Mouse (Mus musculus): Measurements from ENCODE around the gene Pla2g5. TPM values are rescaled to one million over a fixed set of nuclear protein-coding genes. Genes with fewer than 3 reads are reported as not detected.

Gene Pla2g5
- total RNA-seq, 1 experiment from 2014 or later = not detected

DNA sequence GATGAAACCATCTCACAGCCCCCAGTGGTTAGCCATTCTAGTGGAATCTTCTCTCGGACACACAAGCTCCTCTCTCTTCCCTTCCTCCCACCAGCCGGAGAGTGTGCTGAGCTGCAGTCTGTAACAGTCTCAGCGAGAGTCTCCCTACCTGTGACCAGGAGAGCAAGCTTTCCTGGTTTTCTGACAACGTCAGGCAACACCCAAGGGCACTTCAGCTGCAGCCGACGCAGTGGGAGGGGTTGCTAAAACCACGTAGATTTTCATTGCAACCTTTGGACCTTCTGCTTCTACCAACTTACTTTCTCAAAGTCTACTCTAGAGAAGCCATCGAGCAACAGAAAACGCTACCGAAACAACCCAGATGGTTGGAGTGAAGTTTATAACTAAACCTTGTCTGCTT is 91.3 kb downstream of the Pla2g5 start:
- ATAC-seq (replicated peaks; ENCODE audit: insufficient number of reproducible peaks, low FRiP score, low TSS enrichment, poor library complexity, severe bottlenecking) = no peak

DNA sequence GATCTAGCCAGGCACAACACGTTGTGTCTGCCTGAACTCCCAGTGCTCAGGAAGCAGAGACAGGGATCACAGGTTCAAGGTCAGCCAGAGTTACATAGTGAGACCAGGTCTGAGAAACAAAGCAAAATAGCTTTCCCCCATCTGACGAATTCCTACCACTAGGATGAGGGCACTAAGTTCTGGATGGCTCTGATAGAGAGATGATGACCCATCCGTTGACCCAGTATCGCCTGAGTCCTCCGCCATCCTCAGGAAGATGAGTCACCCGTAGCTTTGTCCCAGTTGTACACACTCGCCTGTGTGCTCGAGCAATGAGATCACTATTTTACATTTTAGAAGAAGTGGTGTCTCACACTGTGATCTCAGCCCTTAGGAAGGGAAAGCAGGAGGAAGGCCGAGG is 101.0 kb downstream of the Pla2g5 start:
- no peak for ATAC-seq (replicated peaks; ENCODE audit: insufficient number of reproducible peaks, low FRiP score, low TSS enrichment, poor library complexity, severe bottlenecking)

DNA sequence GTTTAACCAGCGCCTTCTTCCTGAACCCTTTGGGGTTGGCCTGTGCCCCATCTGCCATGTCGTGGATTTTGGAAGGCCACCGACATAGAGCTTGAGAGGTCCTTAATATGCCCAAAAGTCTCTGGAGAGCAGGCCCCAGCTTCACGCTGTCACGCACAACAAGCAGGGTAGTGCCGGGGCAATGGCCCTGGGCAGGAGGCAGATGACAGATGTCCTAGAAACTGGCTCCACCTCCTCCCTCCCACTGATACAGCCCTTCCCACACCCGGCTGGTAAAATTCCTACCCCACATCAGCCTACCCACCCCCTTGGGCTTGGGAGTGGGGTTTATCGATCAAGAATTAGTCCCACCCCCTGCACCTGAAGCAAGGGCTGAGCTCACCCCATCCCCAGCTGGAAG is 105.9 kb downstream of the Pla2g5 start, which contains the start of gene Pla2g2f:
Gene Pla2g2f (minus strand): TSS at position 211 of the 400 bp plus-strand sequence.
- no peak for ATAC-seq (replicated peaks; ENCODE audit: insufficient number of reproducible peaks, low FRiP score, low TSS enrichment, poor library complexity, severe bottlenecking)

DNA sequence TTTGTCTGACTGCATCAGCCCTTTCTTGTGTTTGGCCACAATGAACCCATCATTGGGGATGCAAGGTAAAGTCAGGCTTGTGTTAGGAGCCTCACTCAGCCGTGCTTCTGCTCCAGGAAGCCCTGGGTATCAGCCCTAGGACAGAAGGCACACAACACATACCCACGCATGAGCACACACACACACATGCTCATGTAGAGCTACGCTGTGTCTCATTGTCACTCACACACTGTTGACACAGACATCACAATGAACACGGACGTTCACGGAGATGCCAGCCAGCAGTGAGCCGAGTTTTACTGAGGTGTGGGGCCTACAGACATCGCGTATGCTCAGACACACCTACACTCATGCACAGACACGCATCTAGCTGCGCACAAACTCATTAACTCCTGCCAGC is 107.3 kb downstream of the Pla2g5 start:
- no peak for ATAC-seq (replicated peaks; ENCODE audit: insufficient number of reproducible peaks, low FRiP score, low TSS enrichment, poor library complexity, severe bottlenecking)

DNA sequence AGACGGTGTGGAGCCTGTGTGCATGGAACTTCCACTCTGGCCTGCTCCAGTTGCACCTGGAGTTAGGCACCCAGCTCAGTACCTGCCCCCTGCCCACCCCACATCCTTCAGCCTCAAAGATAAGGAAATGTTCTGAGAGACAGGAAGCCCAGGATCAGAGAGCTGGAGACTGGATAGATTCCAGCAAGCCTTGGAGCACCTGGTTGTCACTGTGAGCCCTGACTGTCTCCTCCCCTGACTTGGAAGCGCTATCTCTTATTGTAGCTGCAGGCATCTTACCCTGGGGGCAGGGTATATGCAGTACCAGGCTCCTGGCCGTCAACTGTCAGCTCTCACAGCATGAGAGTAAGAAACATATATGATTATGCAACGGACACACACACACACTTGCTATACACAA is 107.8 kb downstream of the Pla2g5 start:
- ATAC-seq (replicated peaks; ENCODE audit: insufficient number of reproducible peaks, low FRiP score, low TSS enrichment, poor library complexity, severe bottlenecking) = no peak

DNA sequence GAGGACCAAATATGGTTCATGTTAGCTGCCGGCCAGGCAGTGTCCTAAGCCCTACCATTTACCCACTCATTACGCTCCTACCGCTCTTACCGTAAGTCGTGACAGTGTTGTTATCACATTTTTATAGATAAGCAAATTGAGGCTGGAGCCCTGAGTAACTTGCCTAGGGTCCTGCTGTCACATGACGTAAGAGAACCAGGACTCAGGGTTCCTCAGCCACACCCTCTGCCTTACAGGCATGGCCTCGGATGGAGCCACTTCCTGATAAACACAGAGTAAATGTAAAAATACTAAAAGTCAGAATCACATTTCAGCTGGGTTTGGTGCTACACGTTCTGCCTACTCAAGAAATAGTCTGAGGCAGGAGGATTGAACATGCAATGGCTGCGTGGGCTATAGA is 108.8 kb downstream of the Pla2g5 start:
- no peak for ATAC-seq (replicated peaks; ENCODE audit: insufficient number of reproducible peaks, low FRiP score, low TSS enrichment, poor library complexity, severe bottlenecking)

DNA sequence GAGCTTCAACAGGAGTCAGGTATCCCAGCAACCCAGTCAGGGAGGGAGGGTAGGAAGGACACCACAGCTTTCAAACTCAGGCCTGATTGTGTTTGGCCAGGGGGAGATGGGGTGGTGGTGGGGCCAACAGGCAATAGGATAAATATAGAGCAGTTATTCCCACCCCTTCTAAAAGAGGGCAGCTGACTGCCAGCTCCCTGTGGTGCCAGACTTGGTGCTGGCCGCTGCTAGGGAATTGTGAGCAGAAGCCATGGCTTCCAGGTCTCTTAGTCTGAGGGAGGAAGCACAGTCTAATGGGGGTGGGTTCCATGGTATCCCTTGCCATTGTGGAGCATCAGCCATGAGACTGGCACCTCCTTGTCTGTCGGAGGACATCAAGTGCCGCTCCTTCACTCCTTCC is 109.7 kb downstream of the Pla2g5 start:
- ATAC-seq (replicated peaks; ENCODE audit: insufficient number of reproducible peaks, low FRiP score, low TSS enrichment, poor library complexity, severe bottlenecking) = no peak

DNA sequence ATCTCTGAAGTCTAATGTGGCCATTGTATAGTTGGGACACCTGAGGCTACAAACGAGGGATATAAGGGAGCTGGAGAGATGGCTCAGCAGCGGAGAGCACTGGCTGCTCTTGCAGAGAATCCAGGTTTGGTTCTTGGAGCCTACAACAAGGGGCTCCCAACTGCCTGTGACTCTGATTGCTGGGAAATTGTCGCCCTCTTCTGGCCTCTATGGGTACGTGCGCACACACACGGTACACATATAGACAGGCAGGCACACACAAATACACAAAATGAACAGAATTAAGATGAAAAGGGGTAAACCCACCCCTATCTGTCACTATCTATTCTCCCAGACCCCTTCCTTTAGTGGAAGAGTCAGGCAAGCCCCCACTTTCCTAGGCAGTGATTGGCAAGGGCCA is 110.7 kb downstream of the Pla2g5 start:
- no peak for ATAC-seq (replicated peaks; ENCODE audit: insufficient number of reproducible peaks, low FRiP score, low TSS enrichment, poor library complexity, severe bottlenecking)

Other genes with a start within 250 kb of the Pla2g5 start
- not detected in 3 replicates for gene Vwa5b1, start 227.6 kb downstream of the Pla2g5 start, total RNA-seq (2017)
- not detected in 3 replicates for gene Pla2g2c, start 138.7 kb downstream of the Pla2g5 start, total RNA-seq (2017)
- gene Ubxn10, start 126.3 kb downstream of the Pla2g5 start, total RNA-seq (2017) = not detected in 3 replicates
- gene Pla2g2f, start 105.9 kb downstream of the Pla2g5 start, total RNA-seq (2017) = not detected in 3 replicates
- not detected in 3 replicates for gene Pla2g2d, start 87.7 kb downstream of the Pla2g5 start, total RNA-seq (2017)
- gene Gm13030, start 10.5 kb upstream of the Pla2g5 start, total RNA-seq (2017) = not detected in 3 replicates
- not detected in 3 replicates for gene Pla2g2e, start 14.5 kb upstream of the Pla2g5 start, total RNA-seq (2017)
- gene Otud3, start 50.5 kb upstream of the Pla2g5 start, total RNA-seq (2017) = 9.8 to 13.1 TPM (median 11.9 TPM) in 3 replicates
- not detected in 3 replicates for gene Rnf186, start 103.6 kb upstream of the Pla2g5 start, total RNA-seq (2017)
- gene Tmco4, start 109.4 kb upstream of the Pla2g5 start, total RNA-seq (2017) = 16.7 to 26.4 TPM (median 19.0 TPM) in 3 replicates
- gene Htr6, start 212.1 kb upstream of the Pla2g5 start, total RNA-seq (2017) = not detected in 3 replicates
- 0.32 TPM in 1 of 3 replicates, not detected in the others for gene Nbl1, start 229.5 kb upstream of the Pla2g5 start, total RNA-seq (2017)